Mouse (Mus musculus) gonadal fat pad, adult 2 months (tissue): ENCODE results near the gene Pde6b. TPM values are rescaled to one million over a fixed set of nuclear protein-coding genes. Genes with fewer than 3 reads are reported as not detected.

ENCODE experiments used
- DNase-seq: peaks from one replicate; pipeline ENCODE4 v3.0.0-alpha.2; 2012; ENCODE audit warnings: low read depth
- polyA plus RNA-seq: library from polyadenylated mRNA; depleted of rRNA; stranded (reverse); fragments of >200 nt; gene quantifications from 2 replicates; pipeline ENCODE4 v1.2.3, GENCODE M21; 2012; rRNA removed

Gene Pde6b
- polyA plus RNA-seq, result 0.05 TPM in 2 replicates

- DNase-seq, result no peak
These were observed at the start of gene Pde6b for GRCm38 (mm10) chr5:108388201-108388600. TSS of gene Pde6b (plus strand) at chr5:108388391.

- DNase-seq, result no peak
These were observed 44.5 kb upstream of the Pde6b start for GRCm38 (mm10) chr5:108343680-108344170.

- DNase-seq, result no peak
These were observed 42.7 kb upstream of the Pde6b start for GRCm38 (mm10) chr5:108345313-108346071.

GRCm38 (mm10) chr5:108347843-108348242 lies 40.3 kb upstream of the Pde6b start:
- DNase-seq, result no peak

GRCm38 (mm10) chr5:108349511-108350148 lies 38.6 kb upstream of the Pde6b start:
- DNase-seq, result no peak

- DNase-seq, result no peak
These were observed 34.1 kb upstream of the Pde6b start for GRCm38 (mm10) chr5:108354056-108354455.

GRCm38 (mm10) chr5:108357862-108358261 lies 30.3 kb upstream of the Pde6b start:
- DNase-seq, result no peak

GRCm38 (mm10) chr5:108359491-108359890 lies 28.7 kb upstream of the Pde6b start:
- DNase-seq, result no peak

- DNase-seq, result no peak
These were observed 28.0 kb upstream of the Pde6b start for GRCm38 (mm10) chr5:108360211-108360610.

- no peak for DNase-seq
These were observed 25.9 kb upstream of the Pde6b start for GRCm38 (mm10) chr5:108362330-108362729.

- no peak for DNase-seq
These were observed 21.7 kb upstream of the Pde6b start for GRCm38 (mm10) chr5:108366328-108366983.

- DNase-seq, result no peak
These were observed 21.0 kb upstream of the Pde6b start for GRCm38 (mm10) chr5:108366984-108367841.

GRCm38 (mm10) chr5:108367871-108368332 lies 20.3 kb upstream of the Pde6b start, which contains the start of gene Gm42517:
TSS of gene Gm42517 (minus strand) at chr5:108367922.
- DNase-seq, result no peak

- DNase-seq, result no peak
These were observed 19.7 kb upstream of the Pde6b start for GRCm38 (mm10) chr5:108368446-108368845.

GRCm38 (mm10) chr5:108368851-108369621 lies 19.2 kb upstream of the Pde6b start:
- DNase-seq, result no peak

GRCm38 (mm10) chr5:108369964-108370363 lies 18.2 kb upstream of the Pde6b start:
- DNase-seq, result no peak

- DNase-seq, result no peak
These were observed 14.1 kb upstream of the Pde6b start for GRCm38 (mm10) chr5:108374079-108374478.

- DNase-seq, result no peak
These were observed 12.1 kb upstream of the Pde6b start for GRCm38 (mm10) chr5:108376059-108376458.

- DNase-seq, result no peak
These were observed 9.8 kb upstream of the Pde6b start for GRCm38 (mm10) chr5:108378346-108378745.

- DNase-seq, result no peak
These were observed 2.6 kb upstream of the Pde6b start for GRCm38 (mm10) chr5:108385632-108386031.

GRCm38 (mm10) chr5:108386449-108386848 lies 1.7 kb upstream of the Pde6b start:
- no peak for DNase-seq
